28 mouse cellular contexts compared by ENCODE assay signal in the genomic region with DNA sequence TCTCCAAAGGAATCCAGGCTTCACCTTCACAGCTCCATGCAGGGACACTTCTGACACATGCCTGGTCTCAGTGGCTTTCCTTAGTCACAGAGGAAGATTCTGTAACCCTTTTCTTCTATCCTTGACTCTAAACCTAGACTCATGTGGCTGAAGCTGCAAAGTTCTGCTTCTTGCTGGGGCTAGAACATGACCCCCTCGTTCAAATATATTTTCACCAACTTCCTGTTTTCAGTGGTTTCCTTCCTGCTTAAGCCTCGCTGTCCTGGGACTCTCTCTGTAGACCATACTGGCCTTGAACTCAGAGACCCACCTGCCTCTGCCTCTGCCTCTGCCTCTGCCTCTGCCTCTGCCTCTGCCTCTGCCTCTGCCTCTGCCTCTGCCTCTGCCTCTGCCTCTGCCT. TPM values are rescaled to one million over a fixed set of nuclear protein-coding genes. Genes with fewer than 3 reads are reported as not detected.
DNase-seq lines count a peak whose midpoint lies in the region; ATAC-seq and TF ChIP-seq lines count a peak whose summit lies in the region.
"Had no signal": no experiment of that assay in that cellular context is flagged by ENCODE, and none has a peak within 500 bp of the region (broad histone marks: within the 10 kb centered on the region; RNA-seq: fewer than 3 reads in every experiment).

No protein-coding gene starts in this region.

- no peak overlapping the region for H3K4me2 ChIP-seq in hindbrain, embryonic 13.5 days
- H3K4me2 ChIP-seq in lung, postnatal 0 days (replicated peaks; ENCODE audit: low read depth, low read length), result no peak overlapping the region
- H3K4me2 ChIP-seq: forebrain, embryonic 13.5 days; heart, embryonic 13.5 days; hindbrain, embryonic 15.5 days had no signal

- no peak overlapping the region for H3K27ac ChIP-seq in heart, adult 2 months
- no peak overlapping the region for H3K27ac ChIP-seq in hindbrain, embryonic 13.5 days
- H3K27ac ChIP-seq in lung, postnatal 0 days (ENCODE audit: low read length), result no peak overlapping the region
- H3K27ac ChIP-seq: forebrain, embryonic 10.5 days; forebrain, embryonic 13.5 days; heart, embryonic 10.5 days; heart, embryonic 13.5 days; hindbrain, embryonic 15.5 days had no signal

- intact Hi-C loops in heart, adult 2 months (cut with DNase I), result no loop called here

- peak; percentile 39 for DNase-seq in heart, adult 11 months
- DNase-seq in heart, adult 2 months, result no peak
- no peak for DNase-seq in adipocyte (ENCODE audit: low spot score)
- no peak for DNase-seq in embryo, embryonic 9.5 days (ENCODE audit: extremely low spot score)
- no peak for DNase-seq in lung, postnatal 0 days (ENCODE audit: low spot score)
- DNase-seq: adrenal gland, adult 2 months; adrenal gland, postnatal 14 days; B cell, adult 2 months; cerebellum, adult 11-12 months; cerebellum, adult 8-10 months; cerebellum, postnatal 10 days; cerebellum, postnatal 36 days; gastrocnemius, postnatal 10 days; gastrocnemius, postnatal 36 days; heart, adult 18-20 months; heart, postnatal 14 days; heart, postnatal 4 days had no signal

- 0 out of 2 replicates have a peak, but pooled peaks have one; percentile 29 for ATAC-seq in common myeloid progenitor, adult 5-6 weeks (replicated peaks; ENCODE audit: low read depth, poor library complexity, severe bottlenecking)
- peak; percentile 60; the same call in 1 of the 2 replicates for ATAC-seq in megakaryocyte progenitor cell, adult 5-6 weeks (replicated peaks; ENCODE audit: poor library complexity)
- ATAC-seq in hindbrain, embryonic 13.5 days (ENCODE audit: low FRiP score), result no peak
- ATAC-seq in lung, postnatal 0 days, result no peak
- ATAC-seq: forebrain, embryonic 13.5 days; forebrain, embryonic 16.5 days; intestine, postnatal 0 days; Patski had no signal

- H3K9ac ChIP-seq in heart, adult 2 months (ENCODE audit: low read depth, low read length), result no peak overlapping the region
- H3K9ac ChIP-seq in hindbrain, embryonic 13.5 days, result no peak overlapping the region
- H3K9ac ChIP-seq in lung, postnatal 0 days (replicated peaks; ENCODE audit: low read depth), result no peak overlapping the region
- H3K9ac ChIP-seq: forebrain, embryonic 13.5 days; heart, embryonic 13.5 days; hindbrain, embryonic 15.5 days had no signal

- no peaks in the 10 kb centered on the region for H3K36me3 ChIP-seq in heart, adult 2 months (ENCODE audit: control insufficient read depth, insufficient read depth, low read length)
- no peaks in the 10 kb centered on the region for H3K36me3 ChIP-seq in hindbrain, embryonic 13.5 days
- no peaks in the 10 kb centered on the region for H3K36me3 ChIP-seq in lung, postnatal 0 days (ENCODE audit: insufficient read depth, low read length)
- H3K36me3 ChIP-seq: forebrain, embryonic 10.5 days; heart, embryonic 10.5 days; heart, embryonic 13.5 days; hindbrain, embryonic 15.5 days had no signal

- H3K9me3 ChIP-seq in hindbrain, embryonic 13.5 days, result no peaks in the 10 kb centered on the region
- no peaks in the 10 kb centered on the region for H3K9me3 ChIP-seq in lung, postnatal 0 days (ENCODE audit: low read length)
- H3K9me3 ChIP-seq: forebrain, embryonic 10.5 days; forebrain, embryonic 13.5 days; heart, embryonic 10.5 days; heart, embryonic 13.5 days; hindbrain, embryonic 15.5 days had no signal

- no peak for TF ChIP-seq POLR2A in heart, adult 2 months (IDR thresholded peaks at IDR 0.05; ENCODE audit: insufficient read depth, low read depth, low read length)

- TF ChIP-seq EP300 in heart, adult 2 months (IDR thresholded peaks at IDR 0.05; ENCODE audit: insufficient read depth, low read depth, low read length), result no peak
- TF ChIP-seq EP300 in lung, postnatal 0 days (IDR thresholded peaks at IDR 0.05), result no peak

- TF ChIP-seq CTCF in heart, adult 2 months (IDR thresholded peaks at IDR 0.05), result no peak
- no peak for TF ChIP-seq CTCF in lung, postnatal 0 days (IDR thresholded peaks at IDR 0.05)

- no peaks in the 10 kb centered on the region for H3K79me2 ChIP-seq in heart, adult 2 months (replicated peaks; ENCODE audit: control insufficient read depth, insufficient read depth, low read length)

- 48% methylated on average over 2 of the region's 2 CpGs for WGBS in heart, adult 2 months
- 83% methylated on average over 2 of the region's 2 CpGs for WGBS in hindbrain, embryonic 13.5 days
- WGBS in lung, postnatal 0 days, result 50% methylated on average over 2 of the region's 2 CpGs

- H3K27me3 ChIP-seq in heart, adult 2 months (ENCODE audit: control insufficient read depth, insufficient read depth, low read length), result no peaks in the 10 kb centered on the region
- no peaks in the 10 kb centered on the region for H3K27me3 ChIP-seq in hindbrain, embryonic 13.5 days
- no peaks in the 10 kb centered on the region for H3K27me3 ChIP-seq in lung, postnatal 0 days (replicated peaks; ENCODE audit: insufficient read depth, low read length)
- H3K27me3 ChIP-seq: heart, embryonic 13.5 days; hindbrain, embryonic 15.5 days; Patski had no signal

- no peak overlapping the region for H3K4me3 ChIP-seq in heart, adult 2 months
- H3K4me3 ChIP-seq in hindbrain, embryonic 13.5 days, result no peak overlapping the region
- H3K4me3 ChIP-seq in lung, postnatal 0 days (ENCODE audit: low read depth, low read length), result no peak overlapping the region
- H3K4me3 ChIP-seq: forebrain, embryonic 10.5 days; forebrain, embryonic 13.5 days; heart, embryonic 10.5 days; heart, embryonic 13.5 days; hindbrain, embryonic 15.5 days had no signal

- no peaks in the 10 kb centered on the region for H3K4me1 ChIP-seq in heart, adult 2 months (ENCODE audit: control insufficient read depth, insufficient read depth, low read length)
- H3K4me1 ChIP-seq in hindbrain, embryonic 13.5 days (replicated peaks), result peaks cover 12% of the 10 kb centered on the region
- no peaks in the 10 kb centered on the region for H3K4me1 ChIP-seq in lung, postnatal 0 days (ENCODE audit: insufficient read depth, low read depth, low read length)
- H3K4me1 ChIP-seq: heart, embryonic 10.5 days; hindbrain, embryonic 15.5 days had no signal

RNA-seq across cellular contexts. Expression of a gene that starts 34.5 kb away (rescaled TPM):
- 10 to 100 TPM; 29.0 to 34.3 TPM for total RNA-seq in heart, adult 2 months (2021)
- polyA plus RNA-seq in heart, adult 2 months (2012; rRNA removed), result 33.8 and 49.4 TPM in 2 replicates
- total RNA-seq in common myeloid progenitor, adult 5-6 weeks (2017), result 31.5 and 38.2 TPM in 2 replicates
- 147 and 167 TPM in 2 replicates for total RNA-seq in megakaryocyte progenitor cell, adult 5-6 weeks (2015)
- 37.0 and 44.7 TPM in 2 replicates for total RNA-seq in megakaryocyte progenitor cell, adult 5-6 weeks (2017)
- polyA plus RNA-seq in hindbrain, embryonic 13.5 days (2015; fragmentation: Nextera tagmentation; extraction: Ambion mirVana), result 99.1 and 107 TPM in 2 replicates
- 62.8 and 65.3 TPM in 2 replicates for polyA plus RNA-seq in lung, postnatal 0 days (2015; fragmentation: Nextera tagmentation; extraction: Ambion mirVana)

Comparison
In these comparisons a context has a peak if more than half of its experiments do, and no peak if none do; other contexts are left out.
1. ATAC-seq: peak in common myeloid progenitor, adult 5-6 weeks (single experiment) and megakaryocyte progenitor cell, adult 5-6 weeks (single experiment); none in hindbrain, embryonic 13.5 days (single experiment) and lung, postnatal 0 days (single experiment).